Mouse (Mus musculus): Measurements from ENCODE around the gene Dis3.
"Not testable (repeated sequence)": the region's sequence is repeated elsewhere in the genome, so short reads cannot be mapped to it uniquely, and the experiment has no call there.

Gene Dis3

GRCm38 (mm10) chr14:99063091-99063490 lies 36.5 kb downstream of the Dis3 start:
- DNase-seq (ENCODE audit: low read depth, low spot score) = no peak

GRCm38 (mm10) chr14:99060616-99061015 lies 39.0 kb downstream of the Dis3 start:
- no peak for DNase-seq (ENCODE audit: low read depth, low spot score)

- DNase-seq (ENCODE audit: low read depth, low spot score) = peak; percentile 45
Observed at GRCm38 (mm10) chr14:99058959-99059586, 40.5 kb downstream of the Dis3 start.

- no peak for DNase-seq (ENCODE audit: low read depth, low spot score)
Observed at GRCm38 (mm10) chr14:99046782-99047181, 52.8 kb downstream of the Dis3 start.

GRCm38 (mm10) chr14:99046031-99046781 lies 53.4 kb downstream of the Dis3 start, which contains the start of the genes Mzt1 and Bora:
TSS of gene Mzt1 (minus strand) at chr14:99046134.
TSS of gene Bora (plus strand) at chr14:99046222.
- peak; percentile 95 for DNase-seq (ENCODE audit: low read depth, low spot score)

GRCm38 (mm10) chr14:99045378-99046030 lies 54.1 kb downstream of the Dis3 start:
- DNase-seq (ENCODE audit: low read depth, low spot score) = peak; percentile 34

GRCm38 (mm10) chr14:99044718-99045117 lies 54.9 kb downstream of the Dis3 start:
- no peak for DNase-seq (ENCODE audit: low read depth, low spot score)

GRCm38 (mm10) chr14:99044096-99044495 lies 55.5 kb downstream of the Dis3 start:
- DNase-seq (ENCODE audit: low read depth, low spot score) = no peak

- DNase-seq (ENCODE audit: low read depth, low spot score) = peak; percentile 44
Observed at GRCm38 (mm10) chr14:99043499-99043898, 56.1 kb downstream of the Dis3 start.

GRCm38 (mm10) chr14:99041416-99041815 lies 58.2 kb downstream of the Dis3 start:
- DNase-seq (ENCODE audit: low read depth, low spot score) = no peak

- DNase-seq (ENCODE audit: low read depth, low spot score) = peak; percentile 89
Observed at GRCm38 (mm10) chr14:99039308-99039707, 60.3 kb downstream of the Dis3 start.

- no peak for DNase-seq (ENCODE audit: low read depth, low spot score)
Observed at GRCm38 (mm10) chr14:99037703-99038102, 61.9 kb downstream of the Dis3 start.

GRCm38 (mm10) chr14:99036039-99036438 lies 63.5 kb downstream of the Dis3 start:
- DNase-seq (ENCODE audit: low read depth, low spot score) = no peak

GRCm38 (mm10) chr14:99034851-99035250 lies 64.7 kb downstream of the Dis3 start:
- DNase-seq (ENCODE audit: low read depth, low spot score) = not testable (repeated sequence)

GRCm38 (mm10) chr14:99032596-99032995 lies 67.0 kb downstream of the Dis3 start:
- no peak for DNase-seq (ENCODE audit: low read depth, low spot score)

GRCm38 (mm10) chr14:99031337-99031873 lies 68.2 kb downstream of the Dis3 start:
- DNase-seq (ENCODE audit: low read depth, low spot score) = no peak

- DNase-seq (ENCODE audit: low read depth, low spot score) = no peak
Observed at GRCm38 (mm10) chr14:99029987-99030386, 69.6 kb downstream of the Dis3 start.
